Mouse (Mus musculus): ENCODE measurements around the gene Nipsnap2. TPM values are rescaled to one million over a fixed set of nuclear protein-coding genes. Genes with fewer than 3 reads are reported as not detected.

The Nipsnap2 gene
- total and polyA plus RNA-seq, 3 experiments: 56.0 to 76.7 (median 59.9) TPM

Other genes with a start within 250 kb of the Nipsnap2 start
- 190 and 216 TPM in 2 replicates for gene Sfswap, start 223.8 kb upstream of the Nipsnap2 start, total RNA-seq (2014; fragmentation: Nextera tagmentation)
- 78.5 and 83.4 TPM in 2 replicates for gene Sfswap, start 223.8 kb upstream of the Nipsnap2 start, total RNA-seq (2017)
- 90.5 and 91.0 TPM in 2 replicates for gene Sfswap, start 223.8 kb upstream of the Nipsnap2 start, polyA plus RNA-seq (2012)
- not detected in 2 replicates for gene Mmp17, start 140.9 kb upstream of the Nipsnap2 start, total RNA-seq (2014; fragmentation: Nextera tagmentation)
- gene Mmp17, start 140.9 kb upstream of the Nipsnap2 start, total RNA-seq (2017): 0.05 TPM in 1 of 2 replicates, not detected in the other
- 0.03 and 0.07 TPM in 2 replicates for gene Mmp17, start 140.9 kb upstream of the Nipsnap2 start, polyA plus RNA-seq (2012)
- gene Zfp11, start 55.0 kb upstream of the Nipsnap2 start, total RNA-seq (2014; fragmentation: Nextera tagmentation): 3.1 and 3.7 TPM in 2 replicates
- 1.4 TPM in 2 replicates for gene Zfp11, start 55.0 kb upstream of the Nipsnap2 start, total RNA-seq (2017)
- 0.03 and 0.10 TPM in 2 replicates for gene Zfp11, start 55.0 kb upstream of the Nipsnap2 start, polyA plus RNA-seq (2012)
- gene Sept14, start 16.6 kb upstream of the Nipsnap2 start, total RNA-seq (2014; fragmentation: Nextera tagmentation): not detected in 2 replicates
- not detected in 2 replicates for gene Sept14, start 16.6 kb upstream of the Nipsnap2 start, total RNA-seq (2017)
- gene Sept14, start 16.6 kb upstream of the Nipsnap2 start, polyA plus RNA-seq (2012): not detected in 2 replicates
- gene Mrps17, start 9.6 kb upstream of the Nipsnap2 start, total RNA-seq (2014; fragmentation: Nextera tagmentation): 138 and 144 TPM in 2 replicates
- 146 and 158 TPM in 2 replicates for gene Mrps17, start 9.6 kb upstream of the Nipsnap2 start, total RNA-seq (2017)
- 17.0 and 42.2 TPM in 2 replicates for gene Mrps17, start 9.6 kb upstream of the Nipsnap2 start, polyA plus RNA-seq (2012)
- gene Psph, start 62.4 kb downstream of the Nipsnap2 start, total RNA-seq (2014; fragmentation: Nextera tagmentation): 21.0 and 25.1 TPM in 2 replicates
- 17.9 and 22.2 TPM in 2 replicates for gene Psph, start 62.4 kb downstream of the Nipsnap2 start, total RNA-seq (2017)
- 14.5 and 47.5 TPM in 2 replicates for gene Psph, start 62.4 kb downstream of the Nipsnap2 start, polyA plus RNA-seq (2012)
- gene Sumf2, start 121.9 kb downstream of the Nipsnap2 start, total RNA-seq (2014; fragmentation: Nextera tagmentation): 9.6 and 12.7 TPM in 2 replicates
- 15.7 and 20.9 TPM in 2 replicates for gene Sumf2, start 121.9 kb downstream of the Nipsnap2 start, total RNA-seq (2017)
- gene Sumf2, start 121.9 kb downstream of the Nipsnap2 start, polyA plus RNA-seq (2012): 23.5 and 25.0 TPM in 2 replicates
- 69.4 and 78.3 TPM in 2 replicates for gene Chchd2, start 162.4 kb downstream of the Nipsnap2 start, total RNA-seq (2014; fragmentation: Nextera tagmentation)
- 342 and 377 TPM in 2 replicates for gene Chchd2, start 162.4 kb downstream of the Nipsnap2 start, total RNA-seq (2017)
- gene Chchd2, start 162.4 kb downstream of the Nipsnap2 start, polyA plus RNA-seq (2012): 586 and 747 TPM in 2 replicates
- gene Zbed5, start 170.7 kb downstream of the Nipsnap2 start, total RNA-seq (2014; fragmentation: Nextera tagmentation): 5.2 and 6.9 TPM in 2 replicates
- gene Zbed5, start 170.7 kb downstream of the Nipsnap2 start, total RNA-seq (2017): 0.99 and 1.4 TPM in 2 replicates
- gene Zbed5, start 170.7 kb downstream of the Nipsnap2 start, polyA plus RNA-seq (2012): 0.67 and 1.3 TPM in 2 replicates
- gene Phkg1, start 173.5 kb downstream of the Nipsnap2 start, total RNA-seq (2014; fragmentation: Nextera tagmentation): not detected in 2 replicates
- gene Phkg1, start 173.5 kb downstream of the Nipsnap2 start, total RNA-seq (2017): 0.33 and 0.46 TPM in 2 replicates
- gene Phkg1, start 173.5 kb downstream of the Nipsnap2 start, polyA plus RNA-seq (2012): 0.03 TPM in 1 of 2 replicates, not detected in the other
- 4.0 and 11.2 TPM in 2 replicates for gene Nupr1l, start 183.5 kb downstream of the Nipsnap2 start, total RNA-seq (2014; fragmentation: Nextera tagmentation)
- gene Nupr1l, start 183.5 kb downstream of the Nipsnap2 start, total RNA-seq (2017): 4.0 and 8.7 TPM in 2 replicates
- gene Nupr1l, start 183.5 kb downstream of the Nipsnap2 start, polyA plus RNA-seq (2012): 1.2 TPM in 2 replicates
- 122 and 152 TPM in 2 replicates for gene Vkorc1l1, start 216.9 kb downstream of the Nipsnap2 start, total RNA-seq (2014; fragmentation: Nextera tagmentation)
- gene Vkorc1l1, start 216.9 kb downstream of the Nipsnap2 start, total RNA-seq (2017): 76.7 and 90.2 TPM in 2 replicates
- gene Vkorc1l1, start 216.9 kb downstream of the Nipsnap2 start, polyA plus RNA-seq (2012): 21.6 and 24.1 TPM in 2 replicates

Data from G1E (cell line).